Mouse (Mus musculus) right cerebral cortex, adult 18-20 months (tissue): ENCODE results near the gene Il20rb.

ENCODE experiments used
- DNase-seq: peaks from one replicate; pipeline ENCODE4 v3.0.0; 2022; ENCODE audit warnings: mixed read lengths

Il20rb gene

GRCm38 (mm10) chr9:100470228-100470627 lies 16.4 kb downstream of the Il20rb start:
- no peak for DNase-seq

GRCm38 (mm10) chr9:100469681-100470080 lies 16.9 kb downstream of the Il20rb start:
- DNase-seq, result no peak

- no peak for DNase-seq
Measured at GRCm38 (mm10) chr9:100468151-100468550, 18.4 kb downstream of the Il20rb start.

GRCm38 (mm10) chr9:100467653-100468052 lies 18.9 kb downstream of the Il20rb start:
- DNase-seq, result no peak

GRCm38 (mm10) chr9:100466743-100467142 lies 19.8 kb downstream of the Il20rb start:
- no peak for DNase-seq

GRCm38 (mm10) chr9:100465988-100466387 lies 20.6 kb downstream of the Il20rb start:
- no peak for DNase-seq

- DNase-seq, result no peak
Measured at GRCm38 (mm10) chr9:100465380-100465779, 21.2 kb downstream of the Il20rb start.

GRCm38 (mm10) chr9:100463771-100464170 lies 22.8 kb downstream of the Il20rb start:
- DNase-seq, result no peak

GRCm38 (mm10) chr9:100462098-100462497 lies 24.5 kb downstream of the Il20rb start:
- DNase-seq, result no peak

- DNase-seq, result peak; percentile 64
Measured at GRCm38 (mm10) chr9:100461671-100462070, 24.9 kb downstream of the Il20rb start.

- no peak for DNase-seq
Measured at GRCm38 (mm10) chr9:100460203-100460602, 26.4 kb downstream of the Il20rb start.

- DNase-seq, result no peak
Measured at GRCm38 (mm10) chr9:100457971-100458681, 28.5 kb downstream of the Il20rb start.

GRCm38 (mm10) chr9:100454664-100454993 lies 32.0 kb downstream of the Il20rb start:
- DNase-seq, result no peak

GRCm38 (mm10) chr9:100453944-100454663 lies 32.5 kb downstream of the Il20rb start:
- peak; percentile 77 for DNase-seq

GRCm38 (mm10) chr9:100452432-100452831 lies 34.2 kb downstream of the Il20rb start:
- DNase-seq, result no peak

- peak; percentile 63 for DNase-seq
Measured at GRCm38 (mm10) chr9:100446059-100446686, 40.4 kb downstream of the Il20rb start.

- peak; percentile 42 for DNase-seq
Measured at GRCm38 (mm10) chr9:100440111-100440790, 46.3 kb downstream of the Il20rb start.

GRCm38 (mm10) chr9:100439481-100439880 lies 47.1 kb downstream of the Il20rb start:
- DNase-seq, result no peak

- DNase-seq, result no peak
Measured at GRCm38 (mm10) chr9:100438994-100439393, 47.6 kb downstream of the Il20rb start.

GRCm38 (mm10) chr9:100436865-100437595 lies 49.6 kb downstream of the Il20rb start:
- no peak for DNase-seq

- DNase-seq, result no peak
Measured at GRCm38 (mm10) chr9:100431355-100431754, 55.2 kb downstream of the Il20rb start.

GRCm38 (mm10) chr9:100430911-100431310 lies 55.7 kb downstream of the Il20rb start:
- DNase-seq, result no peak

- DNase-seq, result no peak
Measured at GRCm38 (mm10) chr9:100419644-100420043, 66.9 kb downstream of the Il20rb start.
